Mouse (Mus musculus) cerebellum, adult 9-11 months (tissue): Measurements from ENCODE around the gene Gm10643.
A peak's percentile ranks its signal among the peaks of the same experiment; 100 is the strongest.

Experiments
- DNase-seq: peaks from one replicate; pipeline ENCODE4 v3.0.0; 2022

Gm10643 gene

GRCm38 (mm10) chr8:84065037-84065436 lies at the start of gene Gm10643:
TSS of gene Gm10643 (minus strand) at chr8:84065137.
- DNase-seq = no peak

DNA sequence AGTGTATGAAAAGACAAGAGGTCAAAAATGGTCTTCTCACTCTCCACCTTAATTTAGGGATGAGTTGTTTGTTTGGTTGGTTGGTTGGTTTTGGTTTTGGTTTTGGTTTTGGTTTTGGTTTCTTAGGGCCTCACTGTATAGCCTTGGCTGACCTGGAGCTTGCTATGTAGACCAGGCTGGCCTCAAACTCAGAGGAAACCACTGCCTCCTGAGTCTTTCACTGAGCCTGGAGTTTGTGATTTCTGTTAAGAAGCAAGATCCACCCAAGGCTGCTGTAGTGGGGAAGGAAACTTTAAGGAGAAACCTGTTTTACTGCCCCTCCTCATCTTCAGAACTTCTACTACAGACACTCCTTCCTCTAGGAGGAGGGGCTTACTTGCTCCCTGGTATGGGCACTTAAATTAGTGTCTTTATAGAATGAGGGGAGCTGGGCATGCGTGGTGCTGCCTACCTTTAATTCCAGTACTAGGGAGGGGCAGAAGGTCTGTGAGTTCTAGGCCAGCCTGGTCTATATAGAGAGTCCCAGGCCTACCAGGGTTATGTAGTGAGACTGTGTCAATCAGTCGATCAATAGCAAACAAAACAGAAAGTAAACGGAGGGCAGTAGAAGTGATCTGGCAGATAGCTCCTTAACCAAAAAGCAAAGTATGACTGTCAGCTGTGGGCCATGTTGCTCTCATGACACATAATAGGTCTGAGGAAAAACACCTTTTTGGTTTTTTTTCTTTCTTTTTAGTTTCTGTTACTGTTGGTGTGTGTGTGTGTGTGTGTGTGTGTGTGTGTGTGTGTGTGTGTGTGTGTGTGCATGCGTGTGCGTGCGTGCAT lies 41.5 kb upstream of the Gm10643 start:
- no peak for DNase-seq

- peak; percentile 34 for DNase-seq
Measured at GRCm38 (mm10) chr8:84105676-84106075, 40.7 kb upstream of the Gm10643 start.

GRCm38 (mm10) chr8:84104697-84105609 lies 40.0 kb upstream of the Gm10643 start, which contains the start of gene Dcaf15:
TSS of gene Dcaf15 (minus strand) at chr8:84104768.
- DNase-seq = peak; percentile 99

- DNase-seq = peak; percentile 76
Measured at GRCm38 (mm10) chr8:84104221-84104620, 39.3 kb upstream of the Gm10643 start.

- DNase-seq = peak; percentile 56
Measured at GRCm38 (mm10) chr8:84103601-84104000, 38.7 kb upstream of the Gm10643 start.

DNA sequence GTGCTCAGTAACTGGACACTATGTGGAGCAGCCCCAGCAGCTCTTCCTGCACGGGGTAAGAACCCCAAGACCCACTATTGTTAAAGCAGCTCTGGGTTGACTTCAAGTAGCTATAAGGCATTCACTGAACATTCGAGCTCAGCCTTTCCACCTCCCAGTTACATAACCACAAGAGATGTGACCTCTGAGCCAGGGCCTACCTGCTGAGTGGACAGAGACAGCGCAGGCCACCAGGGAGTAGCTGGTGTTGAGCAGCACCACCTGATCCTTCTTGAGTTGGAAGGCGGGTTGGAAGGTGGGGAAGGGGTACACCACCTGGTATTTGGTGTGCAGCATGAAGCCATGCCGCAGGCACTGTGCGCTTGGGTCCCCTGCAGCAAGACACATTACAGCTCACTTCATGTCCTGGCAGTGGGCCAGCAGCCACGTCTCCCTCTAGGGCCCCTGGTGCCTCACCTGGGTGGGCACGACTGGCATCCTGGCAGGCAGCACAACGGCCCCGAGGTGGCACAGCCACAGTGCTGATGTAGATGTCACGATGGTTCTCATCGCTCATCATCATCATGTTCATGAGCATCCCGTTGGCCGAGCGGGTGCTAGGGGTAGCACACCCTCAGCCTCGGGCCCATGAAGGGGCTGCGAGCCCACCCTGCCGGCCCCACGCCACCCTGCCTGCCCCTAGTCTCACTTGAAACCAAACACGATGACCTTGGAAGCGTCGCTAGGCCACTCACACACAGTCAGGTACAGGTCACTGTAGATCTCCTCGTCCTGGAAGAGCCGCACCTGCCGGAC lies 36.7 kb upstream of the Gm10643 start:
- DNase-seq = peak; percentile 45

- no peak for DNase-seq
Measured at GRCm38 (mm10) chr8:84098376-84098775, 33.4 kb upstream of the Gm10643 start.

DNA sequence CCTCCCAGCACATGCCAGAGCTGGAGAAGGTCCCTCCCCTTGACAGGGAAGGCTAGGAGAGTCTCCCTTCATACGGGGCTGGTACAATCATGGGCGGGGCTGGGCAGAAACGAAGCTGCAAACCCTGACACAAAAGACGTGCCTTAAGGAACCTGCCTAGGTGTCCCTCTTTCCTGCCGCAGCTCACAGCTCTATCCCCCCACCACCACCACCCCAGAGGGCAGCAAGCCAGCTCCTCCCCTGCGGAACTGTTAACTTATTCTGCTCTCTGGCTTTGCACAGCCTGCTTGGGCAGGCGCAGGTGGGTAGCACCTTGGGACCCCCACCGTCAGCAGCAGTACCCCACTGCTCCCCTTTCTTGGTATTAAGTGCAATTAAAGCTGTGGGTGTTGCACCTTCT lies 31.1 kb upstream of the Gm10643 start:
- DNase-seq = no peak

GRCm38 (mm10) chr8:84090585-84090984 lies 25.6 kb upstream of the Gm10643 start:
- DNase-seq = no peak

GRCm38 (mm10) chr8:84089277-84089676 lies 24.3 kb upstream of the Gm10643 start:
- DNase-seq = no peak

DNA sequence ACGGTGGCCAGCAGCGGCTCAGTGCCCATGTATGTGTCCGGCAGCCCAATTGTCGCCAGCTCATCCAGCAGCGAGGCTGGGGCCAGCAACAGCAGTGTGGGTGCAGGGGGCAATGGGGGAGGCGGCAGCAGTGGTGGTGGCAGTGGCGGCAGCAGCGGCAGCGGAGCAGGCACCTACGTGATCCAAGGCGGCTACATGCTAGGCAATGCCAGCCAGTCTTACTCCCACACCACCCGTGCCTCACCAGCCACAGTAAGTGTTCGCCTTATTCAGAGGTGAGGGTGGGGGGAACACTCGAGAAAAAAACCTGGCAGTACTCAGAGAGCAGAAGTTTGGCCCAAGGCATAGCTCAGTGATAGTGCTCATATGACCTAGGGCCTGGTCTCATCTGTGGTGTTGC lies 22.9 kb upstream of the Gm10643 start:
- no peak for DNase-seq

DNA sequence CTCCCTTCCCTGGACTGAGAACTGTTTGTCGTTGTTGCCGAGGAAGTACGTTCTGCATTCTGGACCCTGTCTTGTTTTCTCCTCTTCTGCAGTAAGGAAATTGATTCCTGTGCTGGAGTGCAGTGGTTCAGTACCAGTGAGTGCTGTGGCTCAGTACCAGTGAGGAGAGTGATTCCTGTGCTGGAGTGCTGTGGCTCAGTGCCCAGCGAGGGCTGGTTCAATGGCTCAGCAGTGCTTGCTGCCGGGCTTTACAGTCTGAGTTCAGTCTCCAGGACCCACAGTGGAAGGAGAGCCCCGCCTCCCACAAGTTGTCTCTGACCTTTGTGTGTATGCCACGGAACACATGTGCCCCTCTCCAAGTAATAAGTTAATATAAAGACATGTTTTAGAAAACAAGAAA lies 22.2 kb upstream of the Gm10643 start:
- DNase-seq = no peak

- no peak for DNase-seq
Measured at GRCm38 (mm10) chr8:84084341-84085115, 19.6 kb upstream of the Gm10643 start.

DNA sequence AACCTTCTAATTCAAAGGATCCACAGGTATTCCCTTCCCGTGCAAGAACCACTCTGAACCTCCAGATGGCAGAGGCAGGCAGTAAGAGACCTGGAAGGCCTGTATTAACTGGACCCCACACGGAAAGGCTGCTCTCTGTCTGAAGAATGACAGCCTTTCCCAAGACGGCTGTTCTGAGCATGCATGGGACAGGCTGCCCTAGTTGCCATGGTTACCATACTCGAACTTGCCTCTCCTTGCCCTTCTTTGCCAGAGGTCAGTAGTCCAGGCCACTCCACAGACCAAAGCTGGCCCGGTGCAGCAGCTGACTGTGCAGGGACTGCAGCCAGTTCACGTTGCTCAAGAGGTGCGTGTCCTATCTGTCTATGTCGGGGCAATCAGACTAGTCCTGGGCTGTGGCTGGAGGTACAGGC lies 18.9 kb upstream of the Gm10643 start:
- no peak for DNase-seq

- DNase-seq = no peak
Measured at GRCm38 (mm10) chr8:84079206-84079605, 14.3 kb upstream of the Gm10643 start.

DNA sequence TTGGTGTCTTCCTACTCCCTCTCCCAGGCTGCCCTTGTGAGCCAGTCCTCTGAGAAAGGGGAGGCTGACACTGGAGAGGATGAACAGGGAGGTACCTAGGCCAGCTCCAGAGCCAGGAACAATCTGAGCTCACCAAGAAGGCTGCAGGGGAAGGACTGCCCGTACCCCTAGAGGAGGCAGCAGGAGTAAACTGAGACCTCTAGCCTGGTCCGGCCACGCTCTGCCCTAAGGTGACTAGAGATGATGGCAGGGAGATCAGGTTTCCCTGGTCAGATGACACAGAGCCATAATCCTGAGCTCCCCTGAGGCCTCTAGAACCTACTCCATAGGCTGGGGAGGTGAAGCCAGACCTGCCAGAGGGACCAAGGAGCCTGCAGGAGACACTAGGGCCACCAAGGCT lies 11.9 kb upstream of the Gm10643 start:
- no peak for DNase-seq

- DNase-seq = no peak
Measured at GRCm38 (mm10) chr8:84076412-84076811, 11.5 kb upstream of the Gm10643 start.

- no peak for DNase-seq
Measured at GRCm38 (mm10) chr8:84073230-84073976, 8.5 kb upstream of the Gm10643 start.

DNA sequence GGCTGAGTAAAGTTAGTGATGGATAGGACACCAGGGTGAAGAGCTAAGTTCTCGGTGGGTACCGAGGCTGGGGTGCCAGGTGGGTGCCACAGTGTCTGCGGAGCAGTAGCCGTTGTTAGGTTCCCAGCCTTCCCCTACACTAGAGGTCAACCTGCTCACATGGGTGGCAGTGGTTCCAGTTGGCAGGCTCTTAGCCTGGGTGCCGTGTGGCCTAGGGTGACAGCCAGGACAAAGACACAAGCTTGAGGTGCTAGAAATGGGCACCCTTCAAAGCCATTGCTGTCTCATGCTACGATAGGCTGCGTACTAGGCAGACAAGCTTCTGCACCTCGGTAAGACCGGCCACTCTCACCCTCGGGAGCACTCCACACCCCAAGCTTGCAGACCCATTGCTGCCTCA lies 7.4 kb upstream of the Gm10643 start:
- DNase-seq = no peak

DNA sequence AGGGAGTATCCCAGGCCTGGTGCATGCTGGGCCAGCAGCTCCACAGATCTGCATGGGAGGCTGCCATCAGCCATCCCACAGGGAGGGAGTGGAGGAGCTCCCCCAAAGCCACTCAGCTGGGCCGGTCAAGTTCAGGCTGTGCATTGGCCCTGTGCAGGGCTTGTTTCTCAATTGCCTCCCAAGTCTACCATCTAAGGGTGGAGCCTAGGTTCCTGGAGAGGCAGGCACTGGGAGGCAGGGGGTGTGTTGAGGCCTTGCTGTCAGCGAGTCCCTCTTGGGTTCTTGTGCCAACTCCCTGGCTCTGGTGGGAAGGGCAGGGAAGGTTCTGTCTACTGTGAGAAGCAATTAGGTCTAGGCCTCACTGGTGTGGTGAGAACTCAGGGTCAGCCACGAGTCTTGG lies 7.0 kb upstream of the Gm10643 start:
- DNase-seq = no peak
